Mouse (Mus musculus) ES-E14 (cell line): Measurements from ENCODE around the gene Rpl38. TPM values are rescaled to one million over a fixed set of nuclear protein-coding genes. Genes with fewer than 3 reads are reported as not detected.

ENCODE experiments used
- DNase-seq: peaks from one replicate; pipeline ENCODE4 v3.0.0-alpha.2; 2013; ENCODE audit warnings: low read depth, low spot score
- H3K27ac ChIP-seq: 2 replicates; pipeline ENCODE4 v1.5.1; 2012; ENCODE audit warnings: low read depth, mild to moderate bottlenecking, low read length, moderate library complexity, mixed read lengths; ENCODE audit not compliant: poor library complexity, insufficient read depth, severe bottlenecking
- H3K36me3 ChIP-seq: 2 replicates; pipeline ENCODE4 v1.6.1; 2012; ENCODE audit warnings: mild to moderate bottlenecking, low read length, moderate library complexity, mixed read lengths; ENCODE audit not compliant: control insufficient read depth, poor library complexity, insufficient read depth, severe bottlenecking
- H3K4me1 ChIP-seq, 2 experiments: fragments of 150-350 bp in 1 of 2; sonication (generic) in 1 of 2; 2 replicates each; pipeline ENCODE4 v1.6.1; 2012; ENCODE audit warnings: low read length in 2 of 2, mild to moderate bottlenecking in 1 of 2, mixed read lengths in 1 of 2; ENCODE audit not compliant: control insufficient read depth in 2 of 2, insufficient read depth in 2 of 2, poor library complexity in 1 of 2
- H3K4me3 ChIP-seq, 2 experiments: fragments of 150-350 bp in 1 of 2; sonication (generic) in 1 of 2; 2 replicates each; pipeline ENCODE4 v1.5.1; 2012; ENCODE audit warnings: low read length in 2 of 2, low read depth in 1 of 2, mild to moderate bottlenecking in 1 of 2, mixed read lengths in 1 of 2; ENCODE audit not compliant: insufficient read depth in 1 of 2, poor library complexity in 1 of 2, severe bottlenecking in 1 of 2
- H3K9ac ChIP-seq: 2 replicates; pipeline ENCODE4 v1.6.1; 2012; ENCODE audit warnings: low read depth, mild to moderate bottlenecking, low read length, mixed read lengths; ENCODE audit not compliant: poor library complexity, insufficient read depth, severe bottlenecking
- H3K9me3 ChIP-seq: fragments of 150-350 bp; sonication (generic); 2 replicates; pipeline ENCODE4 v1.6.1; 2012; ENCODE audit warnings: low read depth, mild to moderate bottlenecking, low read length; ENCODE audit not compliant: control insufficient read depth, insufficient read depth
- CHD2 ChIP-seq: IDR thresholded peaks from 2 replicates; pipeline ENCODE4 v1.6.1; 2014; ENCODE audit warnings: mild to moderate bottlenecking, low read depth, low read length, inconsistent platforms
- HCFC1 ChIP-seq: IDR thresholded peaks from 2 replicates; pipeline ENCODE4 v1.6.1; 2012; ENCODE audit warnings: low read length, inconsistent platforms, borderline replicate concordance; ENCODE audit not compliant: insufficient read depth
- MAFK ChIP-seq: IDR thresholded peaks from 2 replicates; pipeline ENCODE4 v1.6.1; 2014; ENCODE audit warnings: mild to moderate bottlenecking, low read depth, low read length, inconsistent platforms; ENCODE audit not compliant: insufficient read depth
- ZC3H11A ChIP-seq: IDR thresholded peaks from 2 replicates; pipeline ENCODE4 v1.6.1; 2012; ENCODE audit warnings: low read depth, mild to moderate bottlenecking, inconsistent platforms, low read length, borderline replicate concordance
- ZNF384 ChIP-seq: IDR thresholded peaks from 2 replicates; pipeline ENCODE4 v1.6.1; 2012; ENCODE audit warnings: low read depth, low read length, inconsistent platforms
- in situ Hi-C, 2 experiments: fragments of 600-800 bp; cut with MboI; formaldehyde crosslinking; loops; one replicate each; pipeline ENCODE4 v1.15.1; 2025; ENCODE audit warnings: low sequenced_read_pairs in 2 of 2, inconsistent platforms in 1 of 2; ENCODE audit not compliant: unreplicated experiment in 2 of 2
- total RNA-seq: library from RNA; depleted of rRNA; stranded (reverse); fragments of 300-350 nt; gene quantifications from 2 replicates; pipeline ENCODE4 v1.2.3, GENCODE M21; 2012

Rpl38 gene
- total RNA-seq, 1 experiment: 3,102 TPM

DNA sequence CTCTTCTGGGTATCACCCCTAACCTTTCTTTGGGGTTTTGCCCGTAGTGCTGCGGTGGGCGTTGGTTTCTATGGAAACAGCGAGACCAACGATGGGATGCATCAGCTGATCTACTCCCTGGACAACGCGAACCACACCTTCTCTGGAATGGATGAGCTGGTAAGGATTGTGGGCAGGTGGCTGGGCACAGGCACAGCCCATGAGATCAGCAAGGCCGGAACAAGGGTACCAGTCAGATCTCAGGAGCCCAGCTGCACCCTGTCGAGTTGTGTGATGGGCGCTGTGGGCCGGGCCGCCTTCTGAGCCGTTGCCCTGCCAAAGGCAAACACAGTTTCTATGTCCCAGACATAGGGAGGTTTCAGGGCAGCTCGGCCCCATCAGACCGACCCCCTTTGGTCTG lies 21.9 kb downstream of the Rpl38 start:
- H3K36me3 ChIP-seq: peaks cover 4% of the 10 kb centered on the region; the same call in 1 of the 2 replicates
- in situ Hi-C loops: no loop called here
- no peak overlapping the region for H3K27ac ChIP-seq
- no peak for TF ChIP-seq ZNF384
- peaks cover 5 to 45% of the 10 kb centered on the region in 2 experiments for H3K4me1 ChIP-seq
- H3K4me3 ChIP-seq: no peak overlapping the region
- H3K9me3 ChIP-seq: no peaks in the 10 kb centered on the region
- no peak overlapping the region for H3K9ac ChIP-seq
- DNase-seq: no peak

- DNase-seq: no peak
- Histone ChIP-seq H3K9me3 (no peaks in the 10 kb centered on the region), H3K4me3 (no peak overlapping the region), H3K27ac (peak overlapping the region; percentile 30; the same call in 1 of the 2 replicates), H3K36me3 (peaks cover 4% of the 10 kb centered on the region; the same call in 1 of the 2 replicates), H3K9ac (no peak overlapping the region), H3K4me1 (peaks cover 5 to 35% of the 10 kb centered on the region in 2 experiments)
- TF ChIP-seq CHD2 (no peak), ZNF384 (peak; percentile 65; the same call in 1 of the 2 replicates)
- in situ Hi-C loops: no loop called here
These were observed 23.3 kb downstream of the Rpl38 start for GRCm38 (mm10) chr11:114691454-114692182.

GRCm38 (mm10) chr11:114692601-114693000 lies 24.3 kb downstream of the Rpl38 start:
- no peak for TF ChIP-seq HCFC1
- no peak for TF ChIP-seq CHD2
- TF ChIP-seq MAFK: no peak
- no peak for TF ChIP-seq ZC3H11A
- TF ChIP-seq ZNF384: no peak
- no peak for DNase-seq
- H3K27ac ChIP-seq: peak overlapping the region; percentile 72; the same call in 1 of the 2 replicates
- in situ Hi-C loops: no loop called here
- peaks cover 4% of the 10 kb centered on the region; the same call in 1 of the 2 replicates for H3K36me3 ChIP-seq
- H3K9me3 ChIP-seq: no peaks in the 10 kb centered on the region
- H3K9ac ChIP-seq: no peak overlapping the region
- H3K4me1 ChIP-seq: peaks cover 5 to 31% of the 10 kb centered on the region in 2 experiments
- H3K4me3 ChIP-seq: no peak overlapping the region

GRCm38 (mm10) chr11:114693456-114693855 lies 25.1 kb downstream of the Rpl38 start:
- Histone ChIP-seq H3K4me1 (peaks cover 5 to 31% of the 10 kb centered on the region in 2 experiments), H3K4me3 (no peak overlapping the region), H3K9me3 (no peaks in the 10 kb centered on the region), H3K9ac (no peak overlapping the region), H3K27ac (no peak overlapping the region; the same call in 1 of the 2 replicates), H3K36me3 (peaks cover 4% of the 10 kb centered on the region; the same call in 1 of the 2 replicates)
- TF ChIP-seq HCFC1: no peak
- no peak for TF ChIP-seq CHD2
- TF ChIP-seq MAFK: no peak
- no peak for TF ChIP-seq ZNF384
- TF ChIP-seq ZC3H11A: no peak
- in situ Hi-C loops: no loop called here
- no peak for DNase-seq

- peaks cover 4% of the 10 kb centered on the region; the same call in 1 of the 2 replicates for H3K36me3 ChIP-seq
- no peak overlapping the region for H3K4me3 ChIP-seq
- TF ChIP-seq ZNF384 (no peak), CHD2 (no peak), MAFK (no peak), ZC3H11A (no peak), HCFC1 (no peak)
- DNase-seq: no peak
- H3K27ac ChIP-seq: no peak overlapping the region
- H3K9me3 ChIP-seq: no peaks in the 10 kb centered on the region
- H3K9ac ChIP-seq: no peak overlapping the region
- peaks cover 5 to 31% of the 10 kb centered on the region in 2 experiments for H3K4me1 ChIP-seq
- in situ Hi-C loops: no loop called here
These were observed 26.1 kb downstream of the Rpl38 start for GRCm38 (mm10) chr11:114694451-114694850.
